Mouse (Mus musculus): Measurements from ENCODE around the gene Rplp1. TPM values are rescaled to one million over a fixed set of nuclear protein-coding genes. Genes with fewer than 3 reads are reported as not detected.

Rplp1 gene
- polyA plus RNA-seq, 1 experiment from 2014 or later, result 942 TPM

GRCm38 (mm10) chr9:61933333-61933732, 19.0 kb upstream of the Rplp1 start:
- 92% methylated on average over 2 of the region's 2 CpGs for WGBS
- Histone ChIP-seq H3K9ac (no peak overlapping the region), H3K36me3 (no peaks in the 10 kb centered on the region), H3K4me3 (no peak overlapping the region), H3K4me2 (no peak overlapping the region), H3K9me3 (no peaks in the 10 kb centered on the region), H3K27me3 (no peaks in the 10 kb centered on the region), H3K27ac (replicated peaks) (no peak overlapping the region), H3K4me1 (replicated peaks) (no peaks in the 10 kb centered on the region)
- no peak for ATAC-seq (ENCODE audit: low FRiP score, low read depth)

- H3K4me2 ChIP-seq, result no peak overlapping the region
- H3K27me3 ChIP-seq, result no peaks in the 10 kb centered on the region
- no peaks in the 10 kb centered on the region for H3K4me1 ChIP-seq (replicated peaks)
- ATAC-seq (ENCODE audit: low FRiP score, low read depth), result no peak
- WGBS, result 94% methylated on average over 3 of the region's 3 CpGs
- no peaks in the 10 kb centered on the region for H3K36me3 ChIP-seq
- no peak overlapping the region for H3K9ac ChIP-seq
- no peak overlapping the region for H3K4me3 ChIP-seq
- H3K27ac ChIP-seq (replicated peaks), result no peak overlapping the region
- no peaks in the 10 kb centered on the region for H3K9me3 ChIP-seq
These were observed 17.7 kb upstream of the Rplp1 start for GRCm38 (mm10) chr9:61932009-61932408.

- Histone ChIP-seq H3K9me3 (no peaks in the 10 kb centered on the region), H3K9ac (no peak overlapping the region), H3K27me3 (no peaks in the 10 kb centered on the region), H3K36me3 (no peaks in the 10 kb centered on the region), H3K4me1 (replicated peaks) (no peaks in the 10 kb centered on the region), H3K4me3 (no peak overlapping the region), H3K27ac (replicated peaks) (no peak overlapping the region), H3K4me2 (no peak overlapping the region)
- ATAC-seq (ENCODE audit: low FRiP score, low read depth), result no peak
- 96% methylated on average over 10 of the region's 10 CpGs for WGBS
These were observed 10.8 kb upstream of the Rplp1 start for GRCm38 (mm10) chr9:61925086-61925660.

- no peak overlapping the region for H3K9ac ChIP-seq
- H3K4me3 ChIP-seq, result no peak overlapping the region
- 93% methylated on average over 6 of the region's 6 CpGs for WGBS
- H3K36me3 ChIP-seq, result no peaks in the 10 kb centered on the region
- no peak for ATAC-seq (ENCODE audit: low FRiP score, low read depth)
- H3K4me1 ChIP-seq (replicated peaks), result peaks cover 2% of the 10 kb centered on the region; the same call in 1 of the 2 replicates
- no peaks in the 10 kb centered on the region for H3K27me3 ChIP-seq
- H3K27ac ChIP-seq (replicated peaks), result no peak overlapping the region
- H3K4me2 ChIP-seq, result no peak overlapping the region
- no peaks in the 10 kb centered on the region for H3K9me3 ChIP-seq
These were observed 6.0 kb upstream of the Rplp1 start for GRCm38 (mm10) chr9:61920331-61920730.

- no peaks in the 10 kb centered on the region for H3K27me3 ChIP-seq
- H3K9me3 ChIP-seq, result no peaks in the 10 kb centered on the region
- no peaks in the 10 kb centered on the region for H3K36me3 ChIP-seq
- ATAC-seq (ENCODE audit: low FRiP score, low read depth), result no peak
- no peak overlapping the region for H3K4me2 ChIP-seq
- H3K9ac ChIP-seq, result no peak overlapping the region
- H3K27ac ChIP-seq (replicated peaks), result no peak overlapping the region
- no peak overlapping the region for H3K4me3 ChIP-seq
- WGBS, result 98% methylated on average over 5 of the region's 5 CpGs
- peaks cover 8% of the 10 kb centered on the region; the same call in 1 of the 2 replicates for H3K4me1 ChIP-seq (replicated peaks)
These were observed 5.1 kb upstream of the Rplp1 start for GRCm38 (mm10) chr9:61919464-61919863.

- H3K27me3 ChIP-seq, result no peaks in the 10 kb centered on the region
- 94% methylated on average over 6 of the region's 6 CpGs for WGBS
- peaks cover 24% of the 10 kb centered on the region for H3K4me1 ChIP-seq (replicated peaks)
- no peak overlapping the region for H3K4me2 ChIP-seq
- H3K9me3 ChIP-seq, result no peaks in the 10 kb centered on the region
- peaks cover 5% of the 10 kb centered on the region for H3K36me3 ChIP-seq
- H3K27ac ChIP-seq (replicated peaks), result no peak overlapping the region
- H3K4me3 ChIP-seq, result no peak overlapping the region
- no peak overlapping the region for H3K9ac ChIP-seq
- no peak for ATAC-seq (ENCODE audit: low FRiP score, low read depth)
These were observed 3.1 kb upstream of the Rplp1 start for GRCm38 (mm10) chr9:61917436-61917835.

GRCm38 (mm10) chr9:61916986-61917385, 2.6 kb upstream of the Rplp1 start:
- H3K4me3 ChIP-seq, result no peak overlapping the region
- H3K4me1 ChIP-seq (replicated peaks), result peaks cover 28% of the 10 kb centered on the region
- peaks cover 10% of the 10 kb centered on the region for H3K36me3 ChIP-seq
- 91% methylated on average over 3 of the region's 3 CpGs for WGBS
- no peak overlapping the region for H3K9ac ChIP-seq
- no peaks in the 10 kb centered on the region for H3K27me3 ChIP-seq
- no peak overlapping the region for H3K4me2 ChIP-seq
- no peaks in the 10 kb centered on the region for H3K9me3 ChIP-seq
- H3K27ac ChIP-seq (replicated peaks), result no peak overlapping the region
- ATAC-seq (ENCODE audit: low FRiP score, low read depth), result no peak

GRCm38 (mm10) chr9:61915393-61916005, 1.2 kb upstream of the Rplp1 start:
- Histone ChIP-seq H3K4me3 (peak overlapping the region; percentile 96), H3K4me1 (replicated peaks) (peaks cover 33% of the 10 kb centered on the region), H3K4me2 (peak overlapping the region; percentile 75), H3K9me3 (no peaks in the 10 kb centered on the region), H3K27me3 (no peaks in the 10 kb centered on the region), H3K36me3 (peaks cover 22% of the 10 kb centered on the region), H3K9ac (peak overlapping the region; percentile 58; the same call in 1 of the 2 replicates), H3K27ac (replicated peaks) (peak overlapping the region; percentile 94; the same call in 1 of the 2 replicates)
- ATAC-seq (ENCODE audit: low FRiP score, low read depth), result no peak
- WGBS, result 56% methylated on average over 4 of the region's 4 CpGs

- Histone ChIP-seq H3K4me3 (peak overlapping the region; percentile 96), H3K27me3 (no peaks in the 10 kb centered on the region), H3K4me1 (replicated peaks) (peaks cover 33% of the 10 kb centered on the region), H3K9me3 (no peaks in the 10 kb centered on the region), H3K27ac (replicated peaks) (peak overlapping the region; percentile 94), H3K36me3 (peaks cover 22% of the 10 kb centered on the region), H3K4me2 (peak overlapping the region; percentile 75), H3K9ac (peak overlapping the region; percentile 58)
- WGBS, result 5% methylated on average over 13 of the region's 13 CpGs
- no peak for ATAC-seq (ENCODE audit: low FRiP score, low read depth)
These were observed 567 bp upstream of the Rplp1 start for GRCm38 (mm10) chr9:61914917-61915300.

GRCm38 (mm10) chr9:61911300-61912128, 2.8 kb downstream of the Rplp1 start:
- H3K4me2 ChIP-seq, result no peak overlapping the region
- H3K27ac ChIP-seq (replicated peaks), result no peak overlapping the region
- no peaks in the 10 kb centered on the region for H3K27me3 ChIP-seq
- WGBS, result 69% methylated on average over 6 of the region's 6 CpGs
- no peak overlapping the region for H3K9ac ChIP-seq
- H3K4me1 ChIP-seq (replicated peaks), result peaks cover 33% of the 10 kb centered on the region
- no peak overlapping the region for H3K4me3 ChIP-seq
- peaks cover 22% of the 10 kb centered on the region for H3K36me3 ChIP-seq
- no peak for ATAC-seq (ENCODE audit: low FRiP score, low read depth)
- no peaks in the 10 kb centered on the region for H3K9me3 ChIP-seq

GRCm38 (mm10) chr9:61910526-61911256, 3.7 kb downstream of the Rplp1 start:
- ATAC-seq (ENCODE audit: low FRiP score, low read depth), result no peak
- no peak overlapping the region for H3K27ac ChIP-seq (replicated peaks)
- WGBS, result 45% methylated on average over 20 of the region's 20 CpGs
- H3K9me3 ChIP-seq, result no peaks in the 10 kb centered on the region
- no peak overlapping the region for H3K4me2 ChIP-seq
- H3K4me1 ChIP-seq (replicated peaks), result peaks cover 33% of the 10 kb centered on the region
- H3K27me3 ChIP-seq, result no peaks in the 10 kb centered on the region
- H3K4me3 ChIP-seq, result no peak overlapping the region
- H3K9ac ChIP-seq, result no peak overlapping the region
- peaks cover 22% of the 10 kb centered on the region for H3K36me3 ChIP-seq

- no peak for ATAC-seq (ENCODE audit: low FRiP score, low read depth)
- H3K4me3 ChIP-seq, result no peak overlapping the region
- peaks cover 26% of the 10 kb centered on the region for H3K4me1 ChIP-seq (replicated peaks)
- no peak overlapping the region for H3K27ac ChIP-seq (replicated peaks)
- H3K27me3 ChIP-seq, result no peaks in the 10 kb centered on the region
- peaks cover 22% of the 10 kb centered on the region for H3K36me3 ChIP-seq
- no peak overlapping the region for H3K4me2 ChIP-seq
- H3K9me3 ChIP-seq, result no peaks in the 10 kb centered on the region
- WGBS, result 87% methylated on average over 1 of the region's 1 CpGs
- H3K9ac ChIP-seq, result no peak overlapping the region
These were observed 4.7 kb downstream of the Rplp1 start for GRCm38 (mm10) chr9:61909633-61910032.

All from hindbrain, embryonic 15.5 days (tissue).